In the genomic region with DNA sequence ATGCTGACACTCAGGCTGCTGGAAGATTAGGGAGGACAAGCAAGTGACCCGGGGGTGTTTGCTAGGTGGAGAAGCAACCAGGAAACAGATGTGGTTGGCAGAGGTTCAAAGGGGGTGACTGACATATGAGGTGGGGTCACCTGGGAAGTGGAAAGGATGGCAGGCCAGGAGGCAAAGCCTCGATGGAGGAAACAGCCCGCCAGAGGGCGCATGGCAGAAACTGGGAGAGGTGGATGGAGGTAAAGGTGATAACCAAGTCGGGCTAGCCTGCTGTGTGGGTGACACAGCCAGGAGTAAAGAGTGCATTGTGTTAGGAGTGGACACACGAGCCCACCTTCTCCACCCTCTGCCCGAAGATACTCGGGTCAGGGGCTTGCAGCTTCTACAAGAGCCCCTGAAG, we compare ENCODE assay signal across 8 mouse cellular contexts. TPM values are rescaled to one million over a fixed set of nuclear protein-coding genes. Genes with fewer than 3 reads are reported as not detected.
DNase-seq lines count a peak whose midpoint lies in the region; ATAC-seq lines count a peak whose summit lies in the region.

No protein-coding gene starts in this region.

- H3K27ac ChIP-seq in limb, embryonic 11.5 days (replicated peaks; ENCODE audit: low read depth, low read length): no peak overlapping the region

- DNase-seq in cerebellum, postnatal 36 days: peak; percentile 39 to 57
- DNase-seq in cerebellum, adult 9-11 months: no peak
- DNase-seq in layer of hippocampus, postnatal 10 days (ENCODE audit: low spot score in 2 of 2): peak; percentile 56 to 65
- no peak for DNase-seq in layer of hippocampus, adult 8-10 months (ENCODE audit: low spot score in 2 of 2)
- DNase-seq in NIH3T3 (ENCODE audit: low read depth): peak; percentile 49
- DNase-seq in limb, embryonic 11.5 days (ENCODE audit: low spot score): peak; percentile 74
- DNase-seq in thymus, adult 18-20 months: peak; percentile 35 to 40

- no peak overlapping the region for H3K4me3 ChIP-seq in limb, embryonic 11.5 days (ENCODE audit: low read depth, low read length)

- H3K4me1 ChIP-seq in limb, embryonic 11.5 days (ENCODE audit: control insufficient read depth, insufficient read depth, low read length): peaks cover 38% of the 10 kb centered on the region

- no peaks in the 10 kb centered on the region; the same call in 1 of the 2 replicates for H3K36me3 ChIP-seq in limb, embryonic 11.5 days (ENCODE audit: control insufficient read depth, insufficient read depth, low read length)

- no peak overlapping the region for H3K9ac ChIP-seq in limb, embryonic 11.5 days (ENCODE audit: low read length)

- no peaks in the 10 kb centered on the region for H3K9me3 ChIP-seq in limb, embryonic 11.5 days (ENCODE audit: control insufficient read depth, low read length)

- WGBS in limb, embryonic 11.5 days: 15% methylated on average over 8 of the region's 8 CpGs

- no peak for ATAC-seq in limb, embryonic 11.5 days (ENCODE audit: insufficient number of reproducible peaks, low FRiP score, low TSS enrichment, low read depth)
- ATAC-seq in activated CD4-positive, CD25-positive, alpha-beta regulatory T cell, adult 4 months: no peak

- no peak overlapping the region for H3K4me2 ChIP-seq in limb, embryonic 11.5 days (ENCODE audit: low read depth, severe bottlenecking)

- H3K27me3 ChIP-seq in limb, embryonic 11.5 days (ENCODE audit: control insufficient read depth, insufficient read depth, low read length): peaks cover 21% of the 10 kb centered on the region

RNA-seq across cellular contexts. Expression of gene Myl3, which starts 11.8 kb away (rescaled TPM):
- under 1 TPM; 0.49 to 0.75 TPM for total RNA-seq in layer of hippocampus, postnatal 10 days (2021)
- total RNA-seq in layer of hippocampus, adult 8-10 months (2022): 1 to 10 TPM in 1 of 4 experiments, under 1 TPM in 1, not detected in 2; 0.74 to 1.9 TPM
- polyA plus RNA-seq in limb, embryonic 11.5 days (2014; fragmentation: Nextera tagmentation; extraction: Ambion mirVana): 0.26 and 1.8 TPM in 2 replicates
- polyA plus RNA-seq in activated CD4-positive, CD25-positive, alpha-beta regulatory T cell, adult 4 months (2017; shearing (Covaris generic)): not detected

RNA-seq across cellular contexts. Expression of gene Pth1r, which starts 17.1 kb away (rescaled TPM):
- total RNA-seq in layer of hippocampus, postnatal 10 days (2021): 1 to 10 TPM; 6.7 to 7.6 TPM
- 10 to 100 TPM in 1 of 4 experiments, 1 to 10 TPM in 3; 6.1 to 10.5 (median 8.7) TPM for total RNA-seq in layer of hippocampus, adult 8-10 months (2022)
- polyA plus RNA-seq in limb, embryonic 11.5 days (2014; fragmentation: Nextera tagmentation; extraction: Ambion mirVana): 30.1 and 37.3 TPM in 2 replicates
- not detected for polyA plus RNA-seq in activated CD4-positive, CD25-positive, alpha-beta regulatory T cell, adult 4 months (2017; shearing (Covaris generic))

Comparison
In these comparisons a context has a peak if more than half of its experiments do, and no peak if none do; other contexts are left out.
1. DNase-seq: peak in cerebellum, postnatal 36 days (2 of 2), layer of hippocampus, postnatal 10 days (2 of 2), NIH3T3 (single experiment), limb, embryonic 11.5 days (single experiment) and thymus, adult 18-20 months (2 of 2); none in cerebellum, adult 9-11 months (single experiment) and layer of hippocampus, adult 8-10 months (0 of 2).